Mouse (Mus musculus): ENCODE data around the gene Nek1.

- no peak for TF ChIP-seq POLR2A (IDR thresholded peaks at IDR 0.05; ENCODE audit: control insufficient read depth, low read depth, low read length)
- TF ChIP-seq CTCF (IDR thresholded peaks at IDR 0.05; ENCODE audit: control insufficient read depth, insufficient read depth, insufficient replicate concordance, low read depth, low read length) = no peak
Measured at GRCm38 (mm10) chr8:61110496-61110895, 117.5 kb downstream of the Nek1 start.
